Mouse (Mus musculus): Measurements from ENCODE around the gene Gm20388.
A peak's percentile ranks its signal among the peaks of the same experiment; 100 is the strongest.

Gene Gm20388

GRCm38 (mm10) chr8:120544155-120544554 lies 633.5 kb downstream of the Gm20388 start:
- no peak for DNase-seq (ENCODE audit: extremely low spot score)

- no peak for DNase-seq (ENCODE audit: extremely low spot score)
Observed at GRCm38 (mm10) chr8:120547562-120547961, 636.9 kb downstream of the Gm20388 start.

DNA sequence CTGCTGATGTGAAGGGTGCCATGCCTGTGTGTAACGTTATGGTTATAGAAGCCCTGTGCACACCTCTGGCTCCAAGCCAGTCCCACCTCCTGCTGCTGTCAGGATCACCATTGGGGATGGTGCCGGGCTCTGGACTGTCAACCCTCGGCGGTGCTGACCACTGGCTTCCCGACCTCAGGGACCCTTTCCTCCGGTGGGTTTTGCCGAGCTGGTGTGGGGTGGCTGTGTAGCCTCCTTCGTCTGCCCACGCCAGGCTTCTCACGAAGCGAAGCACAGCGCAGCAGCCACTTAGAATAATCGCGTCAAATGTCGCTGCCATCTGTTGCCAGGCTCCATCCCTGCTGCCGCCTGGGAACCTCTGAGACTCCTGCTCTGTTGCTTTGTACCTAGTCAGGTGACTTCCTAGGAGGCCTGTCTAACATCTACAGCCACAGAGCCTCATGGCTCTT lies 637.7 kb downstream of the Gm20388 start:
- no peak for DNase-seq (ENCODE audit: extremely low spot score)

DNA sequence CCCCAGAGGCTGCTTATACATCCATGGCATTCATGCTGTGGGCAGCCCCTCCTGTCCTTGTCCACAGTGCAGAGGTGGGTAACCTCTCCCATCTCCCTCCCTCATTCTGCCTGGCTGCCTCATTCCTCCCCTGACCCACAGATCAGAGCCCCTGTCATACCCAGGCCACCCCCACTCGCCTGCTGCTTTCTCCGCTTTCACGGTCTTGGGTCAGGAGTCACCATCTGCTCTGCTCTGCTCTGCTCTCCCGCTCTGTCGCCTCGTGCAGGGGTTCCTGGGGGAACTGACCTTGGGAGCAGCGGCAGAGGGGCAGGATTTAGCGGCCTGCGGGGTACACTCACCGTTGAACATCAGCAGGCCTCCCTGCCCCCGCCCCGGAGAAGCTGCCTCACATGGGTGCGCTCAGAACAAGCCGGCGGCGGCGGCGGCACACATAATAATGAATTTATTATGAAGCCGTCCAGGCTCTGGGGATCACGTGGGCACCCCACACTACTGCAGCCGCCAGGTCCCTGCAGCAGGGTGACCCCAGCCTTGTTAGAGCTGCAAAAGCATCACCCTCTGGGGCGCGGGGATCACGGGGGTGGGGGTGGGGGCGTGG lies 638.8 kb downstream of the Gm20388 start:
- DNase-seq (ENCODE audit: extremely low spot score): peak; percentile 74

DNA sequence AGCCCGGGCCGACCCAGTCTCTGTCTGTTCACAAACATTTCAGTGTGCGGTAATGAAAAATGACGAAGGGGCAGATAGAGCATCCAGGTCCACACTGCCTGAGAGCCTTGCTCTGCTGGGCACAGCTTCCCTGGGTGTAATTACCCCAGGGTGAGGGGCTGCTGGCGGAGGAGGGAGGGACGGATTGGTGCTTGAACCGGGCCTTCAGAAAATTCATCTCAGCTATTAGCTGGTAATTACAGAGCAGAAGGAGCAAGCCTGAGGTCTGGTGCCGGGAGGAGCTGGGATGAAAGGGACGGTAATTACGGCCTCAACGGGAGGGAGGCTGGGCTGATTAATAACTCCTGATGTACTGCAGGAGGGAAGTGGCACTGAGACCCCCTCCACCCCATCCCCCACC lies 639.3 kb downstream of the Gm20388 start:
- peak; percentile 56 for DNase-seq (ENCODE audit: extremely low spot score)

- no peak for DNase-seq (ENCODE audit: extremely low spot score)
Observed at GRCm38 (mm10) chr8:120550430-120550829, 639.8 kb downstream of the Gm20388 start.

DNA sequence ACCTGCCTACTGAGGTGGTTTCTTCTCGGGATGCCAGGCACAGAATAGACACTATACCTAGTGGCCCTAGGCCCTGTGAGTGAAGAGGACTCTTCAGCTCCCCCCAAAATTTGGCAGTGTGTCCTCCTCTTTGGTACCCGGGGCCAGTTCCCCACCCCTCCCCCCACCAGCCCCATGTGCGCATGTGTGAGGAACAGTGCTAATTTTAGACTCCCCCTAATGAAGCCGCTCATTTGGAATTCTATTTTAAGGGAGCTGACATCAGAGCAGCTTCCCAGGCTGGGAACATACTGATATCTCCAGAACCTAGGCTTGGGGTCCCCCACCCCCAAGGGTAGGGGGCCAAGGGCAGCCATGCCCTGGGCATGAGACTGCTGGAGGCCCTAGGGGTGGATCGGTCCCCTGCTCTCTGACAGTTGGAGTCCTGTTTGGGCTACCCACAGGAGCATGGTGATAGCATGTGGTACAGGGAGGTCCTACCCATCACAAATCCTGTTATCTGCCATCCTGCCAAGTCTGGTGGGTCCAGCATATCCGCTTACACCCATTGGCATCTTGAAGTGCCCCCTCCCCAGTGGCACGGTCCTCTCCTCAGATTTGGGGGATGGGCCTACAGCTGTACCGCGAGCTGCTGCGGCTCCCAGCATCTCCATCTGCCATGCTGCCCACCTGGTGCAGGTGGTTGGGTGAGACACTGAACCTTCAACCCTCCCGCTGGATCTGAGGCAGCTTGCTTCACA lies 640.5 kb downstream of the Gm20388 start:
- no peak for DNase-seq (ENCODE audit: extremely low spot score)

DNA sequence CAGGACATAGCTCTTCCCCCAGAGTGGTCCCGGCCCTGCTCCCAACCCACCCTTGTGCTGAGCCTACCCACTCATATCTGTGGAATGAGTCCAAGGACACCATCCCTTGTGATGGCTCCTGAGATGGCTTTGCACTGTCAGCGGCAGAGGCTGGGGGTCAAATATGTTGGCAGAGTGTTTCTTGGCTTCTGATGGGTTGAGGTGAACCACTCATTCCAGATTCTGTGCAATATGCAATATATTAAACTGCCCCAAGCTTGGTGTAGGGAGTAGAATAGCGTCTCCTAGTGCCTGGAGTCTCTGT lies 641.0 kb downstream of the Gm20388 start:
- DNase-seq (ENCODE audit: extremely low spot score): no peak

DNA sequence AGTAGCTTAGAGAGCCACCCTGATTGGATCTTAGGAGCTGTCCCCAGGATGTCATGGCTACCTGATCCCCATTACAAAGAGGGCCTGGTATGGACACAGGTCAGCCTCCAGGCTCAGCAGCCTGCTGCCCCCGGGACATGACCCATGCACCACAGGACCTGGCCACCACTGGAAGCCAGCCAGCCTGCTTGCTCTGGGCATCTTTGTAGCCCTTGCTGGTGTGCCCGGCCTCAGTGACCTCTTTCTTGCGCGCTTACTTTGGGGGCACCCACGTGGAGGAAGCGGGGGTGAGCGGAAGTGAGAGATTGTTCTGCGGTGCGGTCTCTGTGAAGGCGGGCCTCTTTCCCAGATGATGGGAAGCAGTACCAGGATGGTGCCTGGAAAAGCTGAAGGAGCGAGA lies 641.9 kb downstream of the Gm20388 start:
- DNase-seq (ENCODE audit: extremely low spot score): no peak

DNA sequence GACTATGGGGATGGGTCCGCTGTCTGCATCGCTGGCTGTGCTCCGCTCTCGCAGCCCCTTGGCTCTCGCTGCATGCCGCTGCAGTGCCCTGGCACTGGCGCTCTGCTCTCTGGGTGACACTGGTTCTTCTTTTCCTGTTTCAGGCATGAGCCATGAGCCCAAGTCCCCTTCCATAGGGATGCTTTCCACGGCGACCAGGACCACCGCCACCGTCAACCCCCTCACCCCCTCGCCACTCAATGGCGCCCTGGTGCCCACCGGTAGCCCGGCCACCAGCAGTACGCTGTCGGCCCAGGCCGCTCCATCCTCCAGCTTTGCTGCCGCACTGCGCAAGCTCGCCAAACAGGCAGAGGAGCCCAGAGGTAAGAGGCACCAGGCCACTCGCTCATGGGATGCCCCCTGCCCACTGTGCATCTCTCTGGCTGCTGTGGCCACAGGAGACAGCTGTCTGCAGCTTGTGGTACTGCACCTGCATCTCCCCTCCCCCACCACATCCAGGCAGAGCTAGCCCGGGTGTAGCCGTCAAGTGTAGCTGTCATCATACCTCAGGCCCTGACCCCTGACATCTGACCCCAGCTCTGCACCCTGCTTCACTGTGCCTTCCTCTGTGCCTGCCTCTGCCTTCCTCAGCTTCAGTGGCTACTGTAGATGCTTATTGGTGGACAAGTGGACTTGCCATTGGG lies 642.9 kb downstream of the Gm20388 start:
- DNase-seq (ENCODE audit: extremely low spot score): no peak

DNA sequence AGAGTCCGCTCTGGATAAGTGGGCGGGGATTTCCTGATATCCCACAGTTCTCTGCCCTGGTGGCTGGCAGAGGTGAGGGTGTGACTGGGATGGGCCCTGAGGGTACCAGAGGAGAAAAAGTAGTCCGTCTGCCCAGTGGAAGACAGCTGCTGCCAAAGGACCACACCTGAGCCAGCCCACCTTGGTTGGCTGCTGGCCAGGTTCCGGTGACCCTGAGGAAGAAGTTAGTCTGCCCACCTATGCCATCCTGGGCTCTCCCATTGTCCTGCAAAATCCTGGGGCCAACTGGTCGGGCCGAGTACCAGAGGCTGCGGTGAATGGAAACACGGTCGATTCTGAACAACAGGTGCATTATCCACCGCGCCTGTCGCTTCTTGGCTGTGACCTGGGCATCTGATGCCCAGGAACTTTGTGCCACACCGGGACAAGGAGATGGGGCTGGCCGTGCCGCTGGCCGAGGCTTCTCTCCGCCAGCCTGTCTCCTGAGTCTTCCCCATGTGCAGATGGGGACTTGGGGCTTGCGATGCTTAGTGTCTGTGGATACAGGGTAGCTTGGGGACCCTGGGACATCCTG lies 643.9 kb downstream of the Gm20388 start:
- DNase-seq (ENCODE audit: extremely low spot score): no peak

- DNase-seq (ENCODE audit: extremely low spot score): no peak
Observed at GRCm38 (mm10) chr8:120556198-120556892, 645.7 kb downstream of the Gm20388 start.

DNA sequence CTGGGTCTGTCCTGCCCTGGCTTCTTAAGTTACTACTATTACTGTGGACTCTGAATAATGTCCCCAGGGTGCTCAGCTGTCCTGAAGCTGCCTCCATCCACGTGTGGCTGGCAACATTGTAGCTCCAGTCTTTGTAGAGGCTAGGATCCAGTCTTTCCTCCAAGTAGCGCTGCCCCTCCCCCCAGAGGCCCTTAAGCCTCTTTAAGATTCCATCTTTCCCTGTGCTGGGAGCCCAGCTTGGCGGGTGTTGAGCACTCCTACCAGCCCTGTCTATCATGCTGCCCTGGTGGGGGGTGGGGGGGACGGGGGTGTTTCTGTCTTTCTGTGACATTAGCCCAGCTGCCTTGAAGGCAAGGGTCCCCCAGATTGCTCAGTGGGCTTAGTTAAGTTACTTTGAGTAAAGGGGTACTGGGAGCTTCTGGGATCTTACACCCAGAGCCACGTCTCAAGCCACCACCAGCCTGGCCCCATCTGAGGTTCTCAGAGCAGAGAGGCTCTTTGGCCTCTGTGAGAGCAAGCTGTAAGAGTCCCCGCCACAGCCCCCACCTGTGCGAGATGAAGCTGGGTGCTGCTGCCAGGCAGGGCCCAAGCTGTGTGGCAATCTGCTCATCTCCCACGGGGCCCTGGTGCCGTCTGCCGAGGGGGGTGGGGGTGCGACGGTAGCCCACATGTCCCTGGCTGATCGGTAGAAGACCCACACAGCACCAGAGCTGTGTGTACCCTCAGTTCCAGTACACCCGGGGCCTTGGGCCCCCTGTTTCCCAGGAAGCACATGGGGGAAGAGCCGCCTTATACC lies 646.7 kb downstream of the Gm20388 start:
- no peak for DNase-seq (ENCODE audit: extremely low spot score)

GRCm38 (mm10) chr8:120558162-120558561 lies 647.5 kb downstream of the Gm20388 start:
- DNase-seq (ENCODE audit: extremely low spot score): no peak

- DNase-seq (ENCODE audit: extremely low spot score): no peak
Observed at GRCm38 (mm10) chr8:120559654-120560053, 649.0 kb downstream of the Gm20388 start.

GRCm38 (mm10) chr8:120560535-120560934 lies 649.9 kb downstream of the Gm20388 start:
- no peak for DNase-seq (ENCODE audit: extremely low spot score)

GRCm38 (mm10) chr8:120561539-120562435 lies 651.1 kb downstream of the Gm20388 start:
- no peak for DNase-seq (ENCODE audit: extremely low spot score)

DNA sequence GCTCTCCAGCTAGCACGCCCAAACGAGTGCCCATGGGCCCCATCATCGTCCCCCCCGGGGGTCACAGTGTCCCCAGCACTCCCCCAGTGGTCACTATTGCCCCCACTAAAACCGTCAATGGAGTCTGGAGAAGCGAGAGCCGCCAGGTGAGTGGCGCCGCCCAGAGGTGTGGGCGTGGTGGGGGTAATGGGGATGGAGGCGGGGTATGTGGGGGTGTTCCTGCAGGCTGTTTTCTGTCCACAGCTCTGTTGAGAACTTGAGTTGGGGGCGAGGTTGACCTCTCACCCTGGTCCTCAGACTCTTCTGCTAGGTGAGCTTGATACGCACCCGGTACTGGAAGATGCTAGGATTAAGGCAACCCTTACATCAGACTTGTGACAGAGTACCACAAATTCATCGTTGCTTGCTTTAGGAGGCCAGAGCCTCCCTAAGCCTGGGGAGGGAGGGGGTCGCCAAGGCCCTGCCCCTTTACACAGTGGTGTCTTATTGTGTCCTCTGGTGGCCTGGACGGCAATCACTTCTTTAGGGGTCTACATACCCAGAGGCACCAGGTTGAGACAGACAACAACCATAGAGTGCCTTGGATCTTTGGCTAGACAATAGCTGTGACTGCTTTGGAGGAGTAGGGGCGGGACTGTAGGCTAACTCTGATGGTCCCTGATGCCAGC lies 652.2 kb downstream of the Gm20388 start:
- DNase-seq (ENCODE audit: extremely low spot score): no peak

- peak; percentile 65 for DNase-seq (ENCODE audit: extremely low spot score)
Observed at GRCm38 (mm10) chr8:120563348-120563724, 652.7 kb downstream of the Gm20388 start.

Measured in embryo, embryonic 9.5 days (tissue).